Mouse (Mus musculus): ENCODE measurements at regions not wholly inside any gene's neighbourhood (a gene's known extent, or its start where the extent isn't known, plus 50 kb on each side); places are given as distances from the start of the nearest gene placed in this dataset.

GRCm38 (mm10) chr13:47650093-47650492 lies 527.6 kb downstream of the Rnf144b start:
- no peak for TF ChIP-seq CTCF (IDR thresholded peaks at IDR 0.05; ENCODE audit: low read depth)
- no peak for TF ChIP-seq EP300 (IDR thresholded peaks at IDR 0.05; ENCODE audit: low read depth)
